Mouse (Mus musculus): Measurements from ENCODE around the gene Fam8a1. TPM values are rescaled to one million over a fixed set of nuclear protein-coding genes. Genes with fewer than 3 reads are reported as not detected.

Gene Fam8a1
- polyA plus RNA-seq, 1 experiment: 52.6 TPM

Other genes with a start within 250 kb of the Fam8a1 start
- 101 and 119 TPM in 2 replicates for gene Cap2, start 167.7 kb upstream of the Fam8a1 start, polyA plus RNA-seq (2012; rRNA removed)
- gene Nup153, start 58.4 kb downstream of the Fam8a1 start, polyA plus RNA-seq (2012; rRNA removed): 31.2 and 36.7 TPM in 2 replicates